Mouse (Mus musculus) E14TG2a.4 (cell line): ENCODE measurements at regions not wholly inside any gene's neighbourhood (a gene's known extent, or its start where the extent isn't known, plus 50 kb on each side); places are given as distances from the start of the nearest gene placed in this dataset.

Experiments
- H3K27me3 ChIP-seq: 2 replicates; pipeline ENCODE4 v1.6.1; 2014; ENCODE audit warnings: low read length, control low read depth; ENCODE audit not compliant: insufficient read depth
- H3K36me3 ChIP-seq: 2 replicates; pipeline ENCODE4 v1.6.1; 2014; ENCODE audit warnings: low read length, control low read depth; ENCODE audit not compliant: insufficient read depth
- H3K4me1 ChIP-seq: replicated peaks from 2 replicates; pipeline ENCODE4 v1.6.1; 2014; ENCODE audit warnings: low read depth, low read length, control low read depth
- H3K4me3 ChIP-seq: replicated peaks from 2 replicates; pipeline ENCODE4 v1.5.1; 2014; ENCODE audit warnings: mild to moderate bottlenecking, low read length
- H3K9me3 ChIP-seq: 2 replicates; pipeline ENCODE4 v1.6.1; 2014; ENCODE audit warnings: low read length, control low read depth
- CTCF ChIP-seq: conservative IDR thresholded peaks from 2 replicates; pipeline ENCODE4 v1.5.1; 2014; ENCODE audit warnings: low read length
- NANOG ChIP-seq: IDR thresholded peaks from 2 replicates; pipeline ENCODE4 v1.6.1; 2014; ENCODE audit warnings: borderline replicate concordance, low read length, mixed read lengths
- POU5F1 ChIP-seq: IDR thresholded peaks from 2 replicates; pipeline ENCODE4 v1.6.1; 2014; ENCODE audit warnings: low read length, borderline replicate concordance

- TF ChIP-seq CTCF (no peak), NANOG (no peak)
- no peaks in the 10 kb centered on the region for H3K36me3 ChIP-seq
- no peak overlapping the region for H3K4me3 ChIP-seq
- no peaks in the 10 kb centered on the region for H3K4me1 ChIP-seq
- no peaks in the 10 kb centered on the region; the same call in 1 of the 2 replicates for H3K27me3 ChIP-seq
- no peaks in the 10 kb centered on the region for H3K9me3 ChIP-seq
Measured at GRCm38 (mm10) chr1:72085661-72086060, 126.4 kb downstream of the Mreg start.

GRCm38 (mm10) chr1:72084219-72084618, 127.9 kb downstream of the Mreg start:
- TF ChIP-seq POU5F1 (no peak), CTCF (no peak), NANOG (no peak)
- no peaks in the 10 kb centered on the region; the same call in 1 of the 2 replicates for H3K27me3 ChIP-seq
- H3K9me3 ChIP-seq = no peaks in the 10 kb centered on the region
- H3K4me1 ChIP-seq = no peaks in the 10 kb centered on the region
- no peak overlapping the region for H3K4me3 ChIP-seq
- no peaks in the 10 kb centered on the region for H3K36me3 ChIP-seq

GRCm38 (mm10) chr1:72082366-72082765, 129.7 kb downstream of the Mreg start:
- H3K36me3 ChIP-seq = no peaks in the 10 kb centered on the region

GRCm38 (mm10) chr1:72081811-72082210, 130.3 kb downstream of the Mreg start:
- H3K4me3 ChIP-seq = no peak overlapping the region
- no peaks in the 10 kb centered on the region for H3K36me3 ChIP-seq
- TF ChIP-seq CTCF (no peak), NANOG (no peak), POU5F1 (no peak)
- no peaks in the 10 kb centered on the region for H3K9me3 ChIP-seq
- no peaks in the 10 kb centered on the region for H3K4me1 ChIP-seq
- H3K27me3 ChIP-seq = no peaks in the 10 kb centered on the region

More at GRCm38 (mm10) chr1:72082366-72082765, 129.7 kb downstream of the Mreg start:
- TF ChIP-seq POU5F1 = no peak
- Histone ChIP-seq H3K4me3 (no peak overlapping the region), H3K27me3 (no peaks in the 10 kb centered on the region; the same call in 1 of the 2 replicates), H3K9me3 (no peaks in the 10 kb centered on the region), H3K4me1 (no peaks in the 10 kb centered on the region)

- Histone ChIP-seq H3K4me1 (no peaks in the 10 kb centered on the region), H3K9me3 (no peaks in the 10 kb centered on the region), H3K27me3 (no peaks in the 10 kb centered on the region), H3K4me3 (no peak overlapping the region), H3K36me3 (no peaks in the 10 kb centered on the region)
- TF ChIP-seq CTCF (no peak), POU5F1 (no peak), NANOG (no peak)
Measured at GRCm38 (mm10) chr1:72078926-72079550, 133.1 kb downstream of the Mreg start.

GRCm38 (mm10) chr1:72076341-72076740, 135.8 kb downstream of the Mreg start:
- Histone ChIP-seq H3K36me3 (no peaks in the 10 kb centered on the region), H3K9me3 (no peaks in the 10 kb centered on the region), H3K4me3 (no peak overlapping the region), H3K4me1 (no peaks in the 10 kb centered on the region), H3K27me3 (no peaks in the 10 kb centered on the region)
- TF ChIP-seq CTCF (no peak), POU5F1 (no peak), NANOG (no peak)

GRCm38 (mm10) chr1:72075464-72075863, 136.6 kb downstream of the Mreg start:
- Histone ChIP-seq H3K4me3 (no peak overlapping the region), H3K9me3 (no peaks in the 10 kb centered on the region), H3K4me1 (no peaks in the 10 kb centered on the region), H3K36me3 (no peaks in the 10 kb centered on the region), H3K27me3 (no peaks in the 10 kb centered on the region)
- no peak for TF ChIP-seq POU5F1
- TF ChIP-seq CTCF = no peak
- no peak for TF ChIP-seq NANOG

- no peaks in the 10 kb centered on the region for H3K4me1 ChIP-seq
- no peaks in the 10 kb centered on the region for H3K27me3 ChIP-seq
- TF ChIP-seq POU5F1 = no peak
- no peak for TF ChIP-seq NANOG
- no peak for TF ChIP-seq CTCF
- no peaks in the 10 kb centered on the region for H3K9me3 ChIP-seq
- H3K36me3 ChIP-seq = no peaks in the 10 kb centered on the region
- no peak overlapping the region for H3K4me3 ChIP-seq
Measured at GRCm38 (mm10) chr1:72073245-72073644, 138.9 kb downstream of the Mreg start.

GRCm38 (mm10) chr1:72070489-72070888, 141.6 kb downstream of the Mreg start:
- H3K4me3 ChIP-seq = no peak overlapping the region
- TF ChIP-seq POU5F1 = no peak
- no peak for TF ChIP-seq CTCF
- no peak for TF ChIP-seq NANOG
- H3K27me3 ChIP-seq = no peaks in the 10 kb centered on the region
- H3K4me1 ChIP-seq = no peaks in the 10 kb centered on the region
- no peaks in the 10 kb centered on the region for H3K9me3 ChIP-seq
- H3K36me3 ChIP-seq = no peaks in the 10 kb centered on the region
